Mouse (Mus musculus) ES-Bruce4 (cell line): ENCODE measurements at regions not wholly inside any gene's neighbourhood (a gene's known extent, or its start where the extent isn't known, plus 50 kb on each side); places are given as distances from the start of the nearest gene placed in this dataset.

ENCODE experiments used
- H3K27ac ChIP-seq: 2 replicates; pipeline ENCODE4 v1.5.1; 2012; ENCODE audit warnings: low read length, inconsistent platforms; ENCODE audit not compliant: insufficient read depth
- H3K27me3 ChIP-seq: 2 replicates; pipeline ENCODE4 v1.6.1; 2012; ENCODE audit warnings: mild to moderate bottlenecking, low read length, inconsistent platforms; ENCODE audit not compliant: control insufficient read depth, poor library complexity, insufficient read depth, severe bottlenecking
- H3K36me3 ChIP-seq: 2 replicates; pipeline ENCODE4 v1.6.1; 2012; ENCODE audit warnings: inconsistent platforms, mild to moderate bottlenecking, low read length, moderate library complexity; ENCODE audit not compliant: control insufficient read depth, poor library complexity, insufficient read depth, severe bottlenecking
- H3K4me1 ChIP-seq: one replicate; pipeline ENCODE4 v1.8.1; 2011; ENCODE audit warnings: low read length; ENCODE audit not compliant: control insufficient read depth, insufficient read depth
- H3K4me3 ChIP-seq: 2 replicates; pipeline ENCODE4 v1.5.1; 2011; ENCODE audit warnings: low read depth, mild to moderate bottlenecking, low read length
- H3K9ac ChIP-seq: 2 replicates; pipeline ENCODE4 v1.6.1; 2012; ENCODE audit warnings: low read depth, mild to moderate bottlenecking, inconsistent platforms; ENCODE audit not compliant: poor library complexity, severe bottlenecking
- H3K9me3 ChIP-seq: replicated peaks from 2 replicates; pipeline ENCODE4 v1.6.1; 2012; ENCODE audit warnings: mild to moderate bottlenecking, low read length, inconsistent platforms; ENCODE audit not compliant: control insufficient read depth, poor library complexity, insufficient read depth, severe bottlenecking
- CTCF ChIP-seq: IDR thresholded peaks from one replicate; pipeline ENCODE4 v1.8.1; 2011; ENCODE audit warnings: low read depth, low read length
- EP300 ChIP-seq: IDR thresholded peaks from 2 replicates; pipeline ENCODE4 v1.6.1; 2011; ENCODE audit warnings: low read depth, low read length; ENCODE audit not compliant: insufficient read depth
- POLR2A ChIP-seq: IDR thresholded peaks from one replicate; pipeline ENCODE4 v1.8.1; 2011; ENCODE audit warnings: low read length; ENCODE audit not compliant: insufficient read depth

DNA sequence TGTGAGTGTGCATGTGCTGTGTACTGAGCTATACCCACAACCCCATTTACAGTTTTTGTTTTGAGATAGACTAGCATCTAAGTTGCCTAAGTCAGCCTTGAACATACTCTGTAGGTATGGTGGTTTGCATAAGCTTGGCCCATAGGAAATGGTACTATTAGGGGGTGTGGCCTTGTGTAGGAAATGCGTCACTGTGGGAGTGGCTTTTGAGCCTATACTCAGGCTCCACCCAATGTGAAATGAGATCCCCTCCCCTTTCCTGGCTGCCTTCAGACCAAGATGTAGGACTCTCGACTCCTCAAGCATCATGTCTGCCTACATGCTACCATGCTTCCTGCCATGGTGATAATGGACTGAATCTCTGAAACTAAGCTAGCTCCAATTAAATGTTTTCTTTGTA, 109.5 kb upstream of the Frmd6 start:
- Histone ChIP-seq H3K27me3 (no peaks in the 10 kb centered on the region), H3K9me3 (0 out of 2 replicates have a peak, but pooled peaks cover 2% of the 10 kb centered on the region), H3K4me3 (no peak overlapping the region), H3K9ac (no peak overlapping the region), H3K27ac (no peak overlapping the region), H3K36me3 (no peaks in the 10 kb centered on the region), H3K4me1 (peaks cover 10% of the 10 kb centered on the region)
- TF ChIP-seq POLR2A (no peak), CTCF (no peak), EP300 (no peak)

DNA sequence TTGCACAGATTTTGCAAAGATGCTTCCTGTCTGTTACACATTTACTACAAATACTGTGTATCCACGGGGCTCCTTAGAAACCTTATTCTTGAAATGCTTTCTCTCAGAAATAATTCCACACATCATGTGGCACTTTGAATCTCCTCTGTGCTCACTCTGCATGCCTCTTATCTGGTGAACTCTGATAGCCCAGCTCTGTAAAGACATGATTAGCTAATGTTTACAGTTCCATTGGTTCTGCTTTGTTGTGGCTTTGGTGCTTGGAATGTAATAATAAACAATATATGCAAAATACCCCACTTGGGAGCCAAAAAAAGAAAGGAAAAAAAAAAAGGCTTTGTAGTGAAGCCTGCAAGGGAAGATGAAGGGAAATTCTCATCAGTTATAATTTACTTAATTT, 106.7 kb upstream of the Frmd6 start:
- H3K4me3 ChIP-seq: no peak overlapping the region
- H3K9me3 ChIP-seq: no peaks in the 10 kb centered on the region
- H3K27me3 ChIP-seq: no peaks in the 10 kb centered on the region
- H3K4me1 ChIP-seq: peaks cover 6% of the 10 kb centered on the region
- no peak overlapping the region for H3K27ac ChIP-seq
- no peak overlapping the region for H3K9ac ChIP-seq
- H3K36me3 ChIP-seq: no peaks in the 10 kb centered on the region
- TF ChIP-seq POLR2A: no peak
- no peak for TF ChIP-seq CTCF
- TF ChIP-seq EP300: no peak

DNA sequence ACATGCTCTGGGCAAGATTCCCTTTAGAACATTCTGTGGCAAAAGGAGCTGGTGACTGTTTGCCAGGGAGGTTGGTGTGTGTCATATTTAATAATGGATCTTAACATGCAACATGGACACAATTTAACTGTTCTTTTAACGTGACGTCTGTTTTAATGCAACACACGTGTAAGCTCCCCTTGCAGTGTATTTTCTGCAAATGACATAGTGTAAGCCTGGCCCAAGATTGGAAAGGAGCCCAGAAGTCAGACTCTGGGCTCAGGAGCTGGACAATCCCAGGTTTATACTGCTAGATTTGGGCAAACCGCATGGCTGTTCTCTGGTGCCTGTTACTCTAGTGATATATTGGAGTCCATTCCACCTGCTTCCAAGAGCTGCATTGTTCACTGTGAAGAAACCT, 106.1 kb upstream of the Frmd6 start:
- H3K36me3 ChIP-seq: no peaks in the 10 kb centered on the region
- no peak overlapping the region for H3K9ac ChIP-seq
- H3K27me3 ChIP-seq: no peaks in the 10 kb centered on the region
- no peak overlapping the region for H3K4me3 ChIP-seq
- no peaks in the 10 kb centered on the region for H3K9me3 ChIP-seq
- no peak for TF ChIP-seq POLR2A
- no peak for TF ChIP-seq EP300
- TF ChIP-seq CTCF: no peak
- peaks cover 2% of the 10 kb centered on the region for H3K4me1 ChIP-seq
- no peak overlapping the region for H3K27ac ChIP-seq

DNA sequence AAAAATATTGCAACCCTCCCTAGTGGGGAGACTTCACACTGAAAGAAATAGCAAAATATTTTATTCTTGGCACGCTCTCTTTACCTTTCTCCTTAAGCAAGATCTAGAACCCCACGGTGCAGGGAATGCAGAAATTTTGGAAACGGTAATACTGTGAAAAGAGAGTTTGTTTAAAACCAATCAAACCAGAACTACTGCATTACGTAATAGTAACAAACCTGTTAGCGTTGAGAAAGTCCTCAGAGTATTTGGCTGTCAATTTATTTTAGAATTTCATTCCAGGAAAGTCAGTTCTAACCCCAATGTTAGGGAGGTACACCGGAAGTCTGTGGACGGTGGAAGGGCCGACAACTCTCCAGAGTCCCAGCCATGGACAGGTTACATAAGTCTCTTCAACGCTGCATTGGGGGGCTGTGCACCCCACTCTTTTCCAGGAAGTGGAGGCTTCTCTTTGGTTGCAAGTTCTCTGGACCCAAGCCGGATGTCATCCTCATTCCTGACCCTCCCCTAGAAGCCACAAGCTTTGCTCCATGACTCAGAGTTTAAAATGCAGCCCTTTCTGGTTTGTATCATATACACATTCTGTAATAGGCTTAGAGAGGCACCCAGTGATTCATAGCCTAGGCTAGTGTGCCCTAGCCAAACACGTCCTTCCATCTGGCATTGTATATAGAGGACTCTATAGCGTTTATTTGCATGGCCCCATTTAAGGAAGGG, 105.0 kb upstream of the Frmd6 start:
- TF ChIP-seq CTCF (no peak), POLR2A (no peak), EP300 (no peak)
- H3K36me3 ChIP-seq: no peaks in the 10 kb centered on the region
- H3K4me1 ChIP-seq: no peaks in the 10 kb centered on the region
- H3K27me3 ChIP-seq: no peaks in the 10 kb centered on the region
- no peak overlapping the region for H3K4me3 ChIP-seq
- H3K9ac ChIP-seq: no peak overlapping the region
- H3K9me3 ChIP-seq: no peaks in the 10 kb centered on the region
- H3K27ac ChIP-seq: no peak overlapping the region

- no peaks in the 10 kb centered on the region for H3K27me3 ChIP-seq
- H3K4me1 ChIP-seq: no peaks in the 10 kb centered on the region
- no peaks in the 10 kb centered on the region for H3K36me3 ChIP-seq
- TF ChIP-seq EP300 (no peak), POLR2A (no peak), CTCF (no peak)
- H3K9me3 ChIP-seq: no peaks in the 10 kb centered on the region
- no peak overlapping the region for H3K4me3 ChIP-seq
- H3K9ac ChIP-seq: no peak overlapping the region
- no peak overlapping the region for H3K27ac ChIP-seq
Observed at GRCm38 (mm10) chr12:70725326-70725725, 100.0 kb upstream of the Frmd6 start.

DNA sequence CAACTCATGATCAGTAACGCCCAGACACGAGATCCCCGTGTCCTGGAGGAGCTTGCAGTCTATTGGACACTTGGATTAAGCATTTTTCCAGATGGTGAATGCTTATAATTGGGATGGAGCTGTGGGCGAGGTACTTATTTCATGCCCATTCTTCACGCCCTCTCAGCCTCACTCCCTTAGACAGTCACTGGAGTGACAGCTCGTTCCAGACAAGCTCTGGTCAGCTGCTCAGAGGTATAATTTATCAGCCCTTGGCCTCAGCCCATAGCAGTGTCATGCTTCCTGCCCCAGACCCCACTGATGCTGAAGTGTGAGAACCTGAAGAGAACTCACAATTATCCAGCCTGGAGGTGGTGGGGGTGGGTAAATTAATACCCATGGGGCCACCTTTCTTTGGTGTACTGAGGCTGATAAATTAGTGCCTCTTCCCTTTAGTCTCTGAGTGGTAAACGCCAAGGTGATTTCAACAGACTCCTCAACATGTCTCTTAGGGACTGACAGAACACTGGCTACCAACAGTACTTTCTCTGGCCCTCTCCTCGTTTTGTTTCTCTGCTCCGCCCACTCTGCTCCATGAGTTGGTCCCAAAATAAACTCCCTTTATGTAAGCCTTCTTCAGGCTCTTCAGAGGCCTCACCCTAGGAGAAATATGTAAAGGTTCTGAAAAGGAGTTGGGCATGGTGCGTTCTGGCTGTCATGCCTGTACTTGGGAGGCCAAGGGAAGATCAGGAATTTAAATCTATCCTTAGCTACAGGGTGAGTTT, 97.6 kb upstream of the Frmd6 start:
- Histone ChIP-seq H3K9ac (no peak overlapping the region), H3K4me1 (no peaks in the 10 kb centered on the region), H3K9me3 (no peaks in the 10 kb centered on the region), H3K27ac (no peak overlapping the region), H3K4me3 (no peak overlapping the region), H3K36me3 (no peaks in the 10 kb centered on the region), H3K27me3 (no peaks in the 10 kb centered on the region)
- no peak for TF ChIP-seq EP300
- no peak for TF ChIP-seq POLR2A
